Mouse (Mus musculus): ENCODE data around the gene Coq4. TPM values are rescaled to one million over a fixed set of nuclear protein-coding genes. Genes with fewer than 3 reads are reported as not detected.

Coq4 gene
- polyA plus RNA-seq, 1 experiment from 2014 or later: 39.1 TPM

DNA sequence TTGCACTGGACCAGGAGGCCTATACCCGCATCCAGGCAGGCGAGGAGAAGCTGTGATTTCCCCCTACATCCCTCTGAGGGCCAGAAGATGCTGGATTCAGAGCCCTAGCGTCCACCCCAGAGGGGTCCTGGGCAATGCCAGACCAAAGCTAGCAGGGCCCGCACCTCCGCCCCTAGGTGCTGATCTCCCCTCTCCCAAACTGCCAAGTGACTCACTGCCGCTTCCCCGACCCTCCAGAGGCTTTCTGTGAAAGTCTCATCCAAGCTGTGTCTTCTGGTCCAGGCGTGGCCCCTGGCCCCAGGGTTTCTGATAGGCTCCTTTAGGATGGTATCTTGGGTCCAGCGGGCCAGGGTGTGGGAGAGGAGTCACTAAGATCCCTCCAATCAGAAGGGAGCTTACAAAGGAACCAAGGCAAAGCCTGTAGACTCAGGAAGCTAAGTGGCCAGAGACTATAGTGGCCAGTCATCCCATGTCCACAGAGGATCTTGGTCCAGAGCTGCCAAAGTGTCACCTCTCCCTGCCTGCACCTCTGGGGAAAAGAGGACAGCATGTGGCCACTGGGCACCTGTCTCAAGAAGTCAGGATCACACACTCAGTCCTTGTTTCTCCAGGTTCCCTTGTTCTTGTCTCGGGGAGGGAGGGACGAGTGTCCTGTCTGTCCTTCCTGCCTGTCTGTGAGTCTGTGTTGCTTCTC, 28.5 kb downstream of the Coq4 start:
- no peak overlapping the region for H3K27ac ChIP-seq (ENCODE audit: low read length)
- peaks cover 42% of the 10 kb centered on the region for H3K36me3 ChIP-seq (ENCODE audit: control insufficient read depth, insufficient read depth, low read length)
- no peak overlapping the region for H3K4me2 ChIP-seq (replicated peaks; ENCODE audit: low read depth, low read length)
- H3K9me3 ChIP-seq (ENCODE audit: control insufficient read depth, low read depth, low read length): no peaks in the 10 kb centered on the region
- no peaks in the 10 kb centered on the region for H3K27me3 ChIP-seq (ENCODE audit: control insufficient read depth, insufficient read depth, low read length)
- 80% methylated on average over 11 of the region's 11 CpGs for WGBS
- no peak overlapping the region for H3K9ac ChIP-seq (replicated peaks; ENCODE audit: low read depth, low read length)
- no peaks in the 10 kb centered on the region; the same call in 1 of the 2 replicates for H3K4me1 ChIP-seq (ENCODE audit: control insufficient read depth, insufficient read depth, low read length)
- no peak overlapping the region for H3K4me3 ChIP-seq (ENCODE audit: low read depth, low read length)
- no peak for ATAC-seq (ENCODE audit: insufficient number of reproducible peaks, insufficient read depth, low FRiP score, low read depth)

DNA sequence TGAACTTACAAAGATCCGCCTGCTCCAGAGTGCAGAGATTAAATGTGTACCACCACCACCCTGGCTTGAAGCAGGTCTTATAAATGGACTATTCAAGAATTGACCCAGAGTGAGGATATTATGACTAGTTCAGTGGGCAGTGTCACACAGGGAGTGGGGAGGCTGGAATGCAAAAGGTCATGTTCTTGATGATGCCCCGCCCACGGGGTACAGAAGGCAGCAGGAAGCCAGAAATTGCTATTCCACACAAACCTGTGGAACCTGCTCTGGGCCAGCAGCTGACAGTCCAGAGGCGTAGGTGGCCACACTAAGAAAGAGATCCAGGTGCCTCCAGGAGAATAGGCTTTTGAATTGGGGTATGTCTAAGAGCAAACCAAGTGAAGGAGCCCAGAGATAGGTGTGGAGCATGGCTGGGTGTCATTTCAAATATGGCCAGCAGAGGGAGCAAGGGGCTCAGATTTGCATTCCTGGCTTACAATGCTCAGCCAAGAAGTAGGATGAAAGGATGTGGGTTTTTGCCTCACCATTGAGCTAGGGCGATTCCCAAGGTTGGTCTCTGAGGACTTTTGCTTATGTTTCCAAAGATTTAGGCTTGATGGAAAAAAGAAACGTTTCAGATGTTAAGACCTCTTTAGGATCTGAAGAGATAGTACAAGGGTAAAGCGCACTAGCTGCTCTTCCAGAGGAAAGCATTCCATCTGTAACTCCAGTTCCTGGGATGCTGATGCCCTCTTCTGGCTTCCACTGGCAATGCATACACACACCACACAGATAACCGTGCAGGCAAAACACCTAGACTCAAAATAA, 30.3 kb downstream of the Coq4 start:
- WGBS: 26% methylated on average over 8 of the region's 8 CpGs
- Histone ChIP-seq H3K9me3 (ENCODE audit: control insufficient read depth, low read depth, low read length) (no peaks in the 10 kb centered on the region), H3K27ac (ENCODE audit: low read length) (no peak overlapping the region; the same call in 1 of the 2 replicates), H3K9ac (replicated peaks; ENCODE audit: low read depth, low read length) (no peak overlapping the region), H3K4me3 (ENCODE audit: low read depth, low read length) (no peak overlapping the region), H3K4me2 (replicated peaks; ENCODE audit: low read depth, low read length) (no peak overlapping the region), H3K36me3 (ENCODE audit: control insufficient read depth, insufficient read depth, low read length) (peaks cover 31% of the 10 kb centered on the region), H3K4me1 (ENCODE audit: control insufficient read depth, insufficient read depth, low read length) (no peaks in the 10 kb centered on the region; the same call in 1 of the 2 replicates), H3K27me3 (ENCODE audit: control insufficient read depth, insufficient read depth, low read length) (no peaks in the 10 kb centered on the region)
- peak; percentile 46 for ATAC-seq (ENCODE audit: insufficient number of reproducible peaks, insufficient read depth, low FRiP score, low read depth)

DNA sequence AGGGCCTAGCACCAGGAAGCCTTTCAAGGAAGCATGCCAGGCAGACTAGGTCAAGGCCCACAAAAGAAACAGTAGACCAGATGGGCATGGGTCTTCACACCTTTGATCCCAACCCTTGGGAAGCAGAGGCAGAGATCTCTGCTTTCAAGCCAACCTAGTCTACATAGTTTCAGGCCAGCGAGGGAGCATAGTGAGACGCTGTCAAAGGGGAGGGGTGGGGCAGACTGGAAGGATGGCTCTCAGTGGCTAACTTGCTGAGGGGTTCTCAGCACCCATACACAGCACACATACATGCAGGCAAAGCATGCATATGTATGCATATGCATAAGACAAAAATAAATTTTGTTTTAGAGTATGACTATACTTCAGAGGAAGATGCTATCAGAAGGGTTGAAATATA, 32.1 kb downstream of the Coq4 start:
- no peaks in the 10 kb centered on the region for H3K27me3 ChIP-seq (ENCODE audit: control insufficient read depth, insufficient read depth, low read length)
- WGBS: 17% methylated on average over 2 of the region's 2 CpGs
- no peak for ATAC-seq (ENCODE audit: insufficient number of reproducible peaks, insufficient read depth, low FRiP score, low read depth)
- peaks cover 19% of the 10 kb centered on the region for H3K36me3 ChIP-seq (ENCODE audit: control insufficient read depth, insufficient read depth, low read length)
- H3K9me3 ChIP-seq (ENCODE audit: control insufficient read depth, low read depth, low read length): no peaks in the 10 kb centered on the region
- H3K4me2 ChIP-seq (replicated peaks; ENCODE audit: low read depth, low read length): peak overlapping the region; percentile 62
- H3K9ac ChIP-seq (replicated peaks; ENCODE audit: low read depth, low read length): peak overlapping the region; percentile 40; the same call in 1 of the 2 replicates
- no peaks in the 10 kb centered on the region; the same call in 1 of the 2 replicates for H3K4me1 ChIP-seq (ENCODE audit: control insufficient read depth, insufficient read depth, low read length)
- H3K4me3 ChIP-seq (ENCODE audit: low read depth, low read length): peak overlapping the region; percentile 39
- peak overlapping the region; percentile 95; the same call in 1 of the 2 replicates for H3K27ac ChIP-seq (ENCODE audit: low read length)

DNA sequence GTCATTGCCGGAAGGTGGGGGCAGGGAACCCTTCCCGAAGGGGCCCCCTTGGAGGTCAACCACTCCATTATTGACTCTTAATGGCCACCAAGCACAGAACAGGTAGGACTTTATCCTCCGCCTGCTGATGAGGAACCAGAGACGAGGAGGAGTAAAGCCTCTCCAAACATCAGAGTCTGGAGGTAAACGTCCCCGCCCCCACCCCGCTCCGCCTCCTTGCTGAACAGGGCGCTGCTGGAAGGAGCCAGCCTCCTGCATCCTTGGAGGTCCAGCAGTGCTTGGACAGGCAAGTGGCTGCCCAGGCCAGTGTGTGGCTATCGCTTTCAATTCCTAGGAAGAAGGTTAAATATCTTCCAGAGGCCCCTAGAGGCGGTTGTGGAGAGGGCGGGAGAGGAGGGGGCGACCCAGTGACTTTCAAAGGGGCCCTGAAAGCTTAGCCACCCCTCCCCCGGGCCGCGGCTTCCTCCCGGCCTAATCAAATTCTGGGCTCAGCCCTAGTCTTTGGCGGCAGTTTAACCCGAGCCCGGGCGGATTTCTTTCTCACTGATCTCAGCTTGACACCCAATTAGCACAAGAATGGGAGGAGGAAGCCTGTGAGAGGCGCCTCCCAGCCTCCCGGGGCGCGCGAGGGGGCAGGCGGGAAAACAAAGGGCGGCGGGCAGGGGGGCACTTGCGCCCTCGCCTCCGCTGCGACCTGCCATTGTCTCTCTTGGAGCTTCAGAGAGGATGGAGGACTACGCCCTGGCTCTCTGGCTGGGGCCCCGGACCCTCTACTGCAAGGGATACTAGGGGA, 32.9 kb downstream of the Coq4 start, which contains the start of gene Urm1:
Urm1 (plus strand) TSS at position 51 of the 793 bp plus-strand sequence.
- peak within 1 kb of the TSS; percentile 62 for H3K4me2 ChIP-seq (replicated peaks; ENCODE audit: low read depth, low read length)
- no peaks in the 10 kb centered on the region for H3K9me3 ChIP-seq (ENCODE audit: control insufficient read depth, low read depth, low read length)
- no peaks in the 10 kb centered on the region for H3K27me3 ChIP-seq (ENCODE audit: control insufficient read depth, insufficient read depth, low read length)
- ATAC-seq (ENCODE audit: insufficient number of reproducible peaks, insufficient read depth, low FRiP score, low read depth): peak; percentile 75; the same call in 1 of the 2 replicates
- H3K27ac ChIP-seq (ENCODE audit: low read length): peak within 1 kb of the TSS; percentile 95
- no peaks in the 10 kb centered on the region; the same call in 1 of the 2 replicates for H3K4me1 ChIP-seq (ENCODE audit: control insufficient read depth, insufficient read depth, low read length)
- H3K4me3 ChIP-seq (ENCODE audit: low read depth, low read length): peak within 1 kb of the TSS; percentile 39
- WGBS: under 1% methylated on average over 35 of the region's 35 CpGs
- H3K36me3 ChIP-seq (ENCODE audit: control insufficient read depth, insufficient read depth, low read length): peaks cover 12% of the 10 kb centered on the region; the same call in 1 of the 2 replicates
- peak within 1 kb of the TSS; percentile 40 for H3K9ac ChIP-seq (replicated peaks; ENCODE audit: low read depth, low read length)

DNA sequence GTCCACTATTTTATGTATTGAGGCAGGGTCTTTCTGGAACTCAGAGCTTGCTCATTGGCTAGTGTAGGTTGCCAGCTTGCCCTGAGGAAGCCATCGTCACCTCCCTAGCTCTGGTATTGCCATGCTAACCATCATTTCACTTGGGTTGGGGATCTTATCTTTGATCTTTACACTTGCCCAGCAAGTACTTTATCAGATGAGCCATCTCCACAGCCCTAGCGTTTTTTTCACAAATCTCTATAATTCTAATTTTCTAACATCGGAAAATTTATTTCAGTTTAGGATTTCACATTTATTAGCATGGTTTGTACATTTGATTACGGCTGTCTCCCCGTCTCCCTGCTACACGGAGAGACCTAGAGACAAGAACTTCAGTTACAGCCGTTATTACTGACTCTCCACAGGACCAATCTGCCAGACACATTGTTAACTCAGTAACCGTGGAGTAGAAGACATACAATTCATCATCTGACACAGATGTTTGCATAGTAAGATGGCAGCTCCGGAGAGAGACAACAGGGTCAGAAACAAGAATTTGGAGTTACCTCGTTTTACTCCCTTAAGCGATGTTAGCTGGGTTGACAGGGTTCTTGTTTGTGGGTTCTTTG, 39.1 kb downstream of the Coq4 start:
- Histone ChIP-seq H3K27ac (ENCODE audit: low read length) (peak overlapping the region; percentile 95), H3K4me3 (ENCODE audit: low read depth, low read length) (peak overlapping the region; percentile 73), H3K4me1 (ENCODE audit: control insufficient read depth, insufficient read depth, low read length) (peaks cover 11% of the 10 kb centered on the region), H3K9ac (replicated peaks; ENCODE audit: low read depth, low read length) (peak overlapping the region; percentile 73), H3K36me3 (ENCODE audit: control insufficient read depth, insufficient read depth, low read length) (no peaks in the 10 kb centered on the region; the same call in 1 of the 2 replicates), H3K27me3 (ENCODE audit: control insufficient read depth, insufficient read depth, low read length) (no peaks in the 10 kb centered on the region), H3K4me2 (replicated peaks; ENCODE audit: low read depth, low read length) (peak overlapping the region; percentile 83), H3K9me3 (ENCODE audit: control insufficient read depth, low read depth, low read length) (no peaks in the 10 kb centered on the region)
- 7% methylated on average over 11 of the region's 11 CpGs for WGBS
- no peak for ATAC-seq (ENCODE audit: insufficient number of reproducible peaks, insufficient read depth, low FRiP score, low read depth)

DNA sequence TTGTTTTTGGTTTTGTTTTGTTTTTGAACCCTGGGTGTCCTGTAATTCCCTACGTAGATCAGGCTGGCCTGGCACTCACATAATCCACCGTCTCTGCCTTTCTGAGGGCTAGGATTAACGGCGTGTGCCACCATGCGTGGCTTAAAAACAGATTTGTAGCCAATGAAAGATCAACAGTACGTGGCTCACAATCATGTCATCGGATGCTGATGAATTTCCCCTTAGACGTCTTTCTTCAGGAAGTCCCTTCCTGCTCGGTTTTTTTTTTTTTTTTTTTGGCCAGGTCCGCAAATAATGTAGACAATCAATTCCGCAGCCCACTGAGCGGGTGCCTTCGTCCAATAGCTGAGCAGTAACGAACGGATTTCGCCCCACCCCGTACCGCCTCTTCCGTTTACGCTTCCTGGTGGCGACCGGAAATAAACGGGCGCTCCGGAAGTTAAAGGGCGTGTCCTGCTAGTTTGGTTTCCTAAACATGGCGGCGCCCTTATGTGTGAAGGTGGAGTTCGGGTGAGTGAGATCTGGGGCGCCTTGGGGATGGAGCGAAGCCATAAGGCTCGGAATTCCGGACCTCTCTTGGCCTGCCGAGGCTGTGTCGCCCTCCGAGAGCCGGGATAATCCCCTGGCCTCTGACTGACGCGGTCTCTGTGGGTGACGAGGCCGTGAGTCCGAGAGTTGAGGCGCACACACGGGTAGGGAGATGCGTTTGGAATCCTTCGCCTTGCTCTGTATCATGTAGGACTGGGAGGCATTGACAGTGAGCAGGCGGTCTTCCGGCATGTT, 39.8 kb downstream of the Coq4 start:
- H3K27ac ChIP-seq (ENCODE audit: low read length): peak overlapping the region; percentile 95
- no peaks in the 10 kb centered on the region for H3K27me3 ChIP-seq (ENCODE audit: control insufficient read depth, insufficient read depth, low read length)
- H3K9ac ChIP-seq (replicated peaks; ENCODE audit: low read depth, low read length): peak overlapping the region; percentile 73
- WGBS: 0% methylated on average over 48 of the region's 48 CpGs
- H3K4me1 ChIP-seq (ENCODE audit: control insufficient read depth, insufficient read depth, low read length): peaks cover 11% of the 10 kb centered on the region
- peak overlapping the region; percentile 73 for H3K4me3 ChIP-seq (ENCODE audit: low read depth, low read length)
- H3K4me2 ChIP-seq (replicated peaks; ENCODE audit: low read depth, low read length): peak overlapping the region; percentile 83
- no peaks in the 10 kb centered on the region for H3K9me3 ChIP-seq (ENCODE audit: control insufficient read depth, low read depth, low read length)
- ATAC-seq (ENCODE audit: insufficient number of reproducible peaks, insufficient read depth, low FRiP score, low read depth): peak; percentile 96
- H3K36me3 ChIP-seq (ENCODE audit: control insufficient read depth, insufficient read depth, low read length): no peaks in the 10 kb centered on the region; the same call in 1 of the 2 replicates

DNA sequence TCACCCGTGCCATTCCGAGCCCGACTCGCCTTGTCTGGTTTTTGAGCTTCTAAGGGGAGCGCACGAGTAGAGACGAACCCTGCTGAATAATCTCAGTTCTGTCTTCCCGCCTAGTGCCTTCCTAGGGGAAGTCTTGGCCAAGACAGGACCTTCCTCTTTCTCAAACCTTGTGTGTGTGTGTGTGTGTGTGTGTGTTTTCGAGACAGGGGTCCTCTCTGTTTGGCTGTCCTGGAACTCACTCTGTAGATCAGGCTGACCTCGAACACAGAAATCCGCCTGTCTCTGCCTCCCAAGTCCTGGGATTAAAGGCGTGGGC, 40.4 kb downstream of the Coq4 start:
- Histone ChIP-seq H3K4me3 (ENCODE audit: low read depth, low read length) (peak overlapping the region; percentile 73), H3K9ac (replicated peaks; ENCODE audit: low read depth, low read length) (peak overlapping the region; percentile 69), H3K9me3 (ENCODE audit: control insufficient read depth, low read depth, low read length) (no peaks in the 10 kb centered on the region), H3K27me3 (ENCODE audit: control insufficient read depth, insufficient read depth, low read length) (no peaks in the 10 kb centered on the region), H3K4me2 (replicated peaks; ENCODE audit: low read depth, low read length) (peak overlapping the region; percentile 66), H3K27ac (ENCODE audit: low read length) (0 out of 2 replicates have a peak overlapping the region, but pooled peaks have one; percentile 52), H3K36me3 (ENCODE audit: control insufficient read depth, insufficient read depth, low read length) (peaks cover 1% of the 10 kb centered on the region), H3K4me1 (ENCODE audit: control insufficient read depth, insufficient read depth, low read length) (peaks cover 11% of the 10 kb centered on the region)
- WGBS: 4% methylated on average over 12 of the region's 12 CpGs
- ATAC-seq (ENCODE audit: insufficient number of reproducible peaks, insufficient read depth, low FRiP score, low read depth): no peak
